Mouse (Mus musculus) hindbrain, embryonic 13.5 days (tissue): ENCODE measurements around the gene Sec24c. TPM values are rescaled to one million over a fixed set of nuclear protein-coding genes. Genes with fewer than 3 reads are reported as not detected.

Source experiments
- ATAC-seq: fragments of 200-750 bp; cut with Nextera tagmentation; 2 replicates; pipeline ENCODE4 v1.8.0; 2017; ENCODE audit warnings: moderate TSS enrichment; ENCODE audit not compliant: low FRiP score
- H3K27ac ChIP-seq: fragments of 300-500 bp; sonication (generic); 2 replicates; pipeline ENCODE4 v1.5.1; 2015; ENCODE audit warnings: inconsistent platforms, mild to moderate bottlenecking, moderate library complexity
- H3K27me3 ChIP-seq: fragments of 300-500 bp; sonication (generic); 2 replicates; pipeline ENCODE4 v1.6.1; 2015; ENCODE audit warnings: mild to moderate bottlenecking, inconsistent platforms
- H3K36me3 ChIP-seq: fragments of 300-500 bp; sonication (generic); 2 replicates; pipeline ENCODE4 v1.6.1; 2015; ENCODE audit warnings: mild to moderate bottlenecking, inconsistent platforms
- H3K4me1 ChIP-seq: fragments of 300-500 bp; sonication (generic); replicated peaks from 2 replicates; pipeline ENCODE4 v1.6.1; 2015; ENCODE audit warnings: inconsistent platforms
- H3K4me2 ChIP-seq: fragments of 300-500 bp; sonication (generic); 2 replicates; pipeline ENCODE4 v1.6.1; 2015; ENCODE audit warnings: inconsistent platforms, mild to moderate bottlenecking, moderate library complexity
- H3K4me3 ChIP-seq: fragments of 300-500 bp; sonication (generic); 2 replicates; pipeline ENCODE4 v1.5.1; 2015; ENCODE audit warnings: mild to moderate bottlenecking, inconsistent platforms
- H3K9ac ChIP-seq: fragments of 300-500 bp; sonication (generic); 2 replicates; pipeline ENCODE4 v1.6.1; 2015; ENCODE audit warnings: mild to moderate bottlenecking, inconsistent platforms
- H3K9me3 ChIP-seq: fragments of 300-500 bp; sonication (generic); 2 replicates; pipeline ENCODE4 v1.6.1; 2016; ENCODE audit warnings: inconsistent platforms
- WGBS: fragments of 180-500 bp; shearing (Covaris S2); methylation state at CpG from one replicate; pipeline ENCODE4 v1.1.7; 2015; 5-methylcytosine and 5-hydroxymethylcytosine counted together
- polyA plus RNA-seq: library from polyadenylated mRNA; unstranded; fragments of >200 nt; fragmentation: Nextera tagmentation; extraction: Ambion mirVana; gene quantifications from 2 replicates; pipeline ENCODE4 v1.2.1, GENCODE M21; 2015

Gene Sec24c
- polyA plus RNA-seq, 1 experiment from 2014 or later: 89.8 TPM

DNA sequence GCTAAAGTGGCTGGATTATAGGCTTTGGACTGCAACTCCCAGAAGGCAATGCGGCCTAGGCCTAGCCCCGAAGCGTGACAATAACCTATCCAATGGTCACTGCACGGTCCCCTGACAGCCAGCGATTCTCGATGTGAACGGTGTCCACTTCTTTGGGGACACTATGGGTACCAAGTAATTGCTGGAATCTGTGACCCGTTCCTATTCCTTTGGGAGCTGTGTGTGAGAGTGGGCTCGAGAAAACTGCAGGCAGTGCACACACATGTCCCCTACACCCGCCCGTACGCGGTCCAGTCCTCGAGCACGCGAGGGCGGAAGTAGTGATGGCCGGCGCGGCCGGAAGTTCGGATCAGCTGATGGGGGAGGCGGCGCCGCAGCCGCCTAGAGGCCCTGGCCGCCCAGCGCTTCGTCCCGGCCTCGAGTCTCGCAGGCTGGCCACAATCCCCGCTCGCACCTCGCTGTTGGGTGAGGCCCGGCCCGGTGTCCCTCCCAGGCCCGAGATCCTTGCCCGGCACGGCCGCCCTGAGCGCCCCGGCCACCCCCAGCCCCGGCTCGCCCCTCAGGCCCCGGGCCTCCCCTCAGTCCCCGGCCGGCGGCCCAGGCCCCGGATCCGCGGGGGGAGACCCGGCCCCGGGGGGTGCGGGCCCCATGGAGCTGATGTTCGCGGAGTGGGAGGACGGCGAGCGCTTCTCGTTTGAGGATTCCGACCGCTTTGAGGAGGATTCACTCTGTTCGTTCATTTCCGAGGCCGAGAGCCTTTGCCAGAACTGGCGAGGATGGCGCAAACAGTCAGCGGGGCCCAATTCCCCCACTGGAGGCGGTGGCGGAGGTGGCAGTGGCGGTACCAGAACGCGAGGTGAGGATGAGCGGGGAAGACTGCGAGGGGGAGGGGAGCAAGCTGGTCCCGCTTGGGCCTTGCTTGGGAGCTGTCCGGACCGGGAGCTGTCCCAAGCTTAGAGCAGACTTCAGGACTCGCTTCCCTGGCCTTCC lies 33.4 kb downstream of the Sec24c start, which contains the start of gene Zswim8:
Zswim8 (plus strand) TSS at position 352 of the 990 bp plus-strand sequence.
- Histone ChIP-seq H3K36me3 (peaks cover 39% of the 10 kb centered on the region), H3K27me3 (no peaks in the 10 kb centered on the region), H3K9ac (peak within 1 kb of the TSS; percentile 95), H3K4me3 (peak within 1 kb of the TSS; percentile 93), H3K4me1 (peaks cover 36% of the 10 kb centered on the region), H3K9me3 (no peaks in the 10 kb centered on the region), H3K4me2 (peak within 1 kb of the TSS; percentile 88), H3K27ac (peak within 1 kb of the TSS; percentile 94)
- WGBS: under 1% methylated on average over 78 of the region's 80 CpGs
- ATAC-seq: peak; percentile 95

DNA sequence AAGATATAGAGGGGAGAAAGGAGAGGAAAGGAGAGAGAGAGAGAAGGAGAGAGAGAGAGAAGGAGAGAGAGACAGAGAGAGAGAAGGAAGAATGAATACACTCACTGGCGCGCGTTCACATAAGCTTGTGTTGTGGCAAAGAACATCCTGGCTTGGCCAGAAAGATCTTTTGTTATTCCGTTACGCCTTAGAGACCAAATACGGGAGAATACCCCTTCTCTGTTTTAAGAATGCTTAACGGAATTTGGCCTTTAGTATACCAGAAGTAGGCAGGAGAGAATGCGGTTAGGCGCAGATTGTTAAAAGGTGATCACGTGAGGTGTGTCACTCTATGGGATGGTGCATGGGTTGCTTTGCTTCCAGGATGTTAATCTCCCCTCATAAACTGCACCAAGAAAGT lies 34.1 kb downstream of the Sec24c start:
- H3K27ac ChIP-seq: peak overlapping the region; percentile 94
- H3K27me3 ChIP-seq: no peaks in the 10 kb centered on the region
- peak overlapping the region; percentile 95 for H3K9ac ChIP-seq
- H3K9me3 ChIP-seq: no peaks in the 10 kb centered on the region
- 8% methylated on average over 10 of the region's 10 CpGs for WGBS
- peaks cover 36% of the 10 kb centered on the region for H3K4me1 ChIP-seq
- no peak for ATAC-seq
- H3K36me3 ChIP-seq: peaks cover 47% of the 10 kb centered on the region
- peak overlapping the region; percentile 88 for H3K4me2 ChIP-seq
- peak overlapping the region; percentile 93 for H3K4me3 ChIP-seq

DNA sequence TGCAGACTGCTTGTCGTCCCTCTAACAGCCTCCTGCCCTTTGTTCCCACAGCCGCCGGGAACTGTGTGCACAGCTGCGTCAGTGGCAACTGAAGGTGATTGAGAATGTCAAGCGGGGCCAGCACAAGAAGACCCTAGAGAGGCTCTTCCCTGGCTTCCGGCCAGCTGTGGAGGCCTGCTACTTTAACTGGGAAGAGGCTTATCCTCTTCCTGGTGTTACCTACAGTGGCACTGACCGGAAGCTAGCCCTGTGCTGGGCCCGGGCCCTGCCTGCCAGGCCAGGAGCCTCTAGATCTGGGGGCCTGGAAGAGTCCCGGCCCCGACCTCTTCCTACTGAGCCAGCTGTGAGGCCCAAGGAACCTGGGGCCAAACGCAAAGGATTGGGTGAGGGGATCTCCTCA lies 39.7 kb downstream of the Sec24c start:
- Histone ChIP-seq H3K27me3 (no peaks in the 10 kb centered on the region), H3K9ac (no peak overlapping the region), H3K9me3 (no peaks in the 10 kb centered on the region), H3K4me3 (no peak overlapping the region), H3K4me2 (no peak overlapping the region), H3K4me1 (peaks cover 14% of the 10 kb centered on the region), H3K27ac (no peak overlapping the region), H3K36me3 (peaks cover 88% of the 10 kb centered on the region)
- no peak; the same call in 1 of the 2 replicates for ATAC-seq
- 78% methylated on average over 11 of the region's 11 CpGs for WGBS

DNA sequence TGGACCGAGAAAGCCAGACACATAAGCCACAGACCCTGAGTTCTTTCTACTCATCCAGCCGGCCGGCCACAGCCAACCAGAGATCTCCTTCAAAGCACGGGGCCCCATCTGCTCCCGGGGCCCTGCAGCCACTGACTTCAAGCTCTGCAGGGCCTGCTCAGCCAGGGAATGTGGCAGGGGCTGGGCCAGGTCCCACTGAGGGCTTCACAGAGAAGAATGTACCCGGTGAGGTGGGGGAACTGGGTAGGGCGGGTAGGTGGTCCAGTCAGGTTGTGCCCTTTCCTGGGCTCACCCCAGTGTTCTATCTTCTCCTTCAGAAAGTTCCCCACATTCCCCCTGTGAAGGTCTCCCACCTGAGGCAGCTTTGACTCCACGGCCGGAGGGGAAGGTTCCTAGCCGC lies 44.3 kb downstream of the Sec24c start:
- H3K27ac ChIP-seq: no peak overlapping the region
- H3K4me3 ChIP-seq: no peak overlapping the region
- no peaks in the 10 kb centered on the region for H3K4me1 ChIP-seq
- H3K9ac ChIP-seq: no peak overlapping the region
- H3K36me3 ChIP-seq: peaks cover 100% of the 10 kb centered on the region
- H3K27me3 ChIP-seq: no peaks in the 10 kb centered on the region
- no peak overlapping the region for H3K4me2 ChIP-seq
- no peak for ATAC-seq
- WGBS: 90% methylated on average over 10 of the region's 10 CpGs
- H3K9me3 ChIP-seq: no peaks in the 10 kb centered on the region

DNA sequence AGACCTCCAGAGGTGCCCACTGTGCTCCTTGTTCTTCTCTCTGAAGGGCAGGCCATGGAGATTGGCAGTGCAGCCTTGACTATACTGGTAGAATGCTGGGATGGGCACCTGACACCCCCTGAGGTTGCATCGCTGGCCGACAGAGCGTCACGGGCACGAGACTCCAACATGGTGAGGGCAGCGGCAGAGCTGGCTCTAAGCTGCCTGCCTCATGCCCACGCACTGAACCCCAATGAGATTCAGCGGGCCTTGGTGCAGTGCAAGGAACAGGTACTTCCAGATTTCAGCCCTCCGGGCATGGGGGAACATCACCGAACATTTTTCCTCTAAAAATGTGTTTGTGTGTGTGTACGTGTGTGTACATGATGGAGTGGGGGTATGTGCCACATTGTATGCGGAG lies 45.7 kb downstream of the Sec24c start:
- 95% methylated on average over 12 of the region's 12 CpGs for WGBS
- H3K9ac ChIP-seq: no peak overlapping the region
- H3K27me3 ChIP-seq: no peaks in the 10 kb centered on the region
- peaks cover 98% of the 10 kb centered on the region for H3K36me3 ChIP-seq
- H3K9me3 ChIP-seq: no peaks in the 10 kb centered on the region
- no peak for ATAC-seq
- no peak overlapping the region for H3K4me3 ChIP-seq
- no peak overlapping the region for H3K27ac ChIP-seq
- no peaks in the 10 kb centered on the region for H3K4me1 ChIP-seq
- H3K4me2 ChIP-seq: no peak overlapping the region

DNA sequence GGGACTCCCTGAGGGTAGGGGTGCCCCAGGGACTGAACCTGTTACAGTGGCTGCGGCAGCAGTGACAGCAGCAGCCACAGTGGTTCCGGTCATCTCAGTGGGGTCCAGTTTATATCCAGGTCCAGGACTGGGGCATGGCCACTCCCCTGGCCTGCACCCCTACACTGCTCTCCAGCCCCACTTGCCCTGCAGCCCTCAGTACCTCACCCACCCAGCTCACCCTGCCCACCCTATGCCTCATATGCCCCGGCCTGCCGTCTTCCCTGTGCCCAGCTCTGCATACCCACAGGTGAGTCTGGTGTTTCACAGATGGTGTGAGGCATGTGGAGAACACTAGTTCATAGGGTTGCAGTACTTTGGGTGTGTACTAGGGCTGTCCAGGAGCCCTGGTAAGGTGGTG lies 47.3 kb downstream of the Sec24c start:
- Histone ChIP-seq H3K9ac (no peak overlapping the region), H3K9me3 (no peaks in the 10 kb centered on the region), H3K27ac (no peak overlapping the region), H3K27me3 (no peaks in the 10 kb centered on the region), H3K4me1 (no peaks in the 10 kb centered on the region), H3K4me3 (no peak overlapping the region), H3K4me2 (no peak overlapping the region), H3K36me3 (peaks cover 98% of the 10 kb centered on the region)
- no peak for ATAC-seq
- WGBS: 87% methylated on average over 3 of the region's 4 CpGs

DNA sequence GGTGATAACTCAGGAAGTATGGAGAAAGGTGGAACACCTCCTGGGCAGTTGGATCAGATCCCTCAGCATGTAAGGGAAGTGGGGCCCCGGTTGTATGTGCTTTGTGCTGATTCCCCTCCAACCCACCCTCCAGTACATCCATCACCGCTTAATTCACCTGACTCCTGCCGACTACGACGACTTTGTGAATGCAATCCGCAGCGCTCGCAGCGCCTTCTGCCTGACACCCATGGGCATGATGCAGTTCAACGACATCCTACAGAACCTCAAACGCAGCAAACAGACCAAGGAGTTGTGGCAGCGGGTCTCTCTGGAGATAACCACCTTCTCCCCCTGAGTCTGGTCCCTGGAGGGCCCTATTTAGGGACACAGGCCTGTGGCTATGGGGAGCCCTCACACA lies 48.9 kb downstream of the Sec24c start:
- no peaks in the 10 kb centered on the region for H3K9me3 ChIP-seq
- H3K4me2 ChIP-seq: no peak overlapping the region
- WGBS: 89% methylated on average over 12 of the region's 12 CpGs
- H3K9ac ChIP-seq: no peak overlapping the region
- H3K4me3 ChIP-seq: no peak overlapping the region
- ATAC-seq: no peak
- peaks cover 96% of the 10 kb centered on the region for H3K36me3 ChIP-seq
- no peaks in the 10 kb centered on the region for H3K4me1 ChIP-seq
- H3K27ac ChIP-seq: no peak overlapping the region
- no peaks in the 10 kb centered on the region for H3K27me3 ChIP-seq

DNA sequence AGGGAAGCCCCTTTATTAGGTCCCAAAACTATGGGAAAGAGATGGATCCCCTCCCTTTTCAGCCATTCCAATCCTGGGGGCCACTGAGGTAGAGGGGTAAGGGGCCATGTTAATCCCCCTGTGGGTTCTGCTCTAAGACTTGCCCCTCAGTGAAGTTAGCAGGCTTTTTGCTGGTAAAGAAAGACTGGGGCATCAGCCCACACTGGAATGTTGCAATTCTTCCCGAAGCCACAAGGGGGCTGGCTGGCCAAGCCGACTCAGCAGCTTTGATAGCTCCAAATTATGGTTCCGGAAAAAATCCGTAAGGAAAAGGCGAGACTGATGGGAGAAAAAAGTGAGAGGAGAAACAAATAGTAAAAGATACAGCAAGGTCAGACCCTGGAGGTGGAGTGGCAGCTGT lies 49.9 kb downstream of the Sec24c start:
- Histone ChIP-seq H3K36me3 (peaks cover 96% of the 10 kb centered on the region), H3K4me3 (no peak overlapping the region), H3K9me3 (no peaks in the 10 kb centered on the region), H3K27me3 (no peaks in the 10 kb centered on the region), H3K4me1 (no peaks in the 10 kb centered on the region), H3K4me2 (no peak overlapping the region), H3K27ac (no peak overlapping the region), H3K9ac (no peak overlapping the region)
- 41% methylated on average over 5 of the region's 5 CpGs for WGBS
- 0 out of 2 replicates have a peak, but pooled peaks have one; percentile 14 for ATAC-seq

DNA sequence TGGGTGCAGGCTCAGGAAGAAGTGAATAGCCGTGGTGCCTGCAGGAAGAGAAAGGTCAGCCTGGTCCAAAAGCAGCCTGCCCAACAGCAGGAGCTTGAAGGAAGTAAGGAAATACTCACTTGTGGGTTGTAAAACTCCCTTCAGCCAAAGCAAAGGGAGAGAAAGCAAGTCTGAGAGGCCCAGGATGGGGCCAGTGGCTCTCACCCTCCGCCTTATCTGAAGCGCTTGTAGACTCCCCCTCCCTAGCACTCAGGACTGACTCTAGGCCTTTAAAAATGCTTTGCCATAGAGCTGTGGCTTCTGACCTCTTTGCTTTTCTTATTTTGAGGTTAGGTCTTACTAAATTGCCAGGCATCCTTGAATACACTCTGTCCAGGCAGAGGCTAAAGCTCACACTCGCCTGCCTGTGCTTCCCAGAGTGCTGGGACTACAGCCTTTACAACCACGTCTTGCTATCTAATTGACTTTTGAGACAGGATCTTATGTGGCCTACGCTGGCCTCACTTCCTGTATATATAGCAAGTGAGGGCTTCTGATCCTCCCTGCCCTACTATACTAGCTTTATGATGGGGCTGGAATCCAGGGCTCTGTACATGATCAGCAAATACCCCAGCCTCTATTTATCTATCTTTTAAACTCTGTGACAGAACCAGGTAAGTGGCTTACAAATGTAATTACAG lies 51.7 kb downstream of the Sec24c start:
- Histone ChIP-seq H3K9me3 (no peaks in the 10 kb centered on the region), H3K36me3 (peaks cover 96% of the 10 kb centered on the region), H3K4me2 (no peak overlapping the region), H3K27ac (no peak overlapping the region), H3K9ac (no peak overlapping the region), H3K4me1 (no peaks in the 10 kb centered on the region), H3K27me3 (no peaks in the 10 kb centered on the region), H3K4me3 (no peak overlapping the region)
- WGBS: 88% methylated on average over 6 of the region's 6 CpGs
- ATAC-seq: no peak

DNA sequence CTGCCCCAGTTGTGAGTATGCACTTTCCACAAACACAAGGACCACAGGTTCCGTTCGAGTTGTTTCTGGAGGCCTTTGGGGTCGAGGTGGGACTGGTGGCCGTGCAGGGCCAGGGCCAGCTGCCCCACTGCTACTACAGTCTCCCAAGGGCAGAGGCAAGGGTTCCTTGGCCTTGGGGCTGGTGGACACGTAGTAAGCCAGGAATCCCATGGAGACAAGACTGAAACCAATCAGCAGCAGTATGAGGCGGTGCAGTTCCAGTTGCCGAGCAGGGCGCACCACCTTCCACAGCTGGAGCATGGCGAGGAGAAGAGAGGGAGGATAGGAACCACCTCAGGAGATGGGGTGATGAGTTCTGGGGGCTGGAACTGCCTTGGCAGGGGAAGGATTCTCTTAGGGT lies 55.8 kb downstream of the Sec24c start:
- Histone ChIP-seq H3K4me3 (no peak overlapping the region), H3K27me3 (no peaks in the 10 kb centered on the region), H3K9me3 (no peaks in the 10 kb centered on the region), H3K27ac (no peak overlapping the region), H3K36me3 (peaks cover 62% of the 10 kb centered on the region), H3K4me1 (peaks cover 15% of the 10 kb centered on the region), H3K4me2 (no peak overlapping the region), H3K9ac (no peak overlapping the region)
- WGBS: 94% methylated on average over 9 of the region's 9 CpGs
- ATAC-seq: no peak

DNA sequence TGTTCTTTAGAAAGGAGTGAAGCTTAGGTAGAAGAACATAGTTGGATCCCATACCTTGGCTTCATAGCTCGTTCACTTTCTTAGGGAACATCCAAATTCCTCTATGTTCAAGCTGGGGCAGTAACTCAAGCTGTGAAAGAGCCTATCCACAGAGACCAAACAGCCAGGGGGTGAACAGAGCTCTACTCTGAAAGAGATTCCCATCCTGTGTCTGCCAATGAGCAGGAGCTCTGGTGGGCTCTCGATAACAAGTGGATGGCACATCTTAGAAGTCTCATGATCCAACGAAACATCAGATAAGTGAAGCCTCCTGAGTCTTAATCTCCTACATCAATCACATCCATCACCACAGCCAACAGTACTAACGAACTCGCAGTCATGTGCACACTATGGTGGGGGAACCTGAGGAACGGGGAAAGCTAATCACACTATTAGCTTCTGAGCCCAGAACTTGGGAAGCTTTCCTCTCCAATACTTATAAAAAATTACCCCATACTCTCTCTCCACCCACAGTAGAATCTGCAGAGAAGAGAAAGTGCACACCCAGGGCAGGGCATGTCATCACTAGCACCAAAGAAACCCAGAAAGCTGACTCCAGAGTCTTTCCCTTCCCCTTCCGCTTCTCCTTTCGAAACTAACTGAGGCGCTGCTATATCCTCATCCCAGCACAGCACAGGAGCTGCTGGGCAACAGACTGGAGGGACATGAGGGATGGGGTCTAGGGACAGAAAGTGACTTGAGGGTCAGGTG lies 56.9 kb downstream of the Sec24c start:
- Histone ChIP-seq H3K9ac (no peak overlapping the region), H3K36me3 (peaks cover 58% of the 10 kb centered on the region), H3K9me3 (no peaks in the 10 kb centered on the region), H3K4me3 (no peak overlapping the region), H3K27ac (no peak overlapping the region), H3K4me1 (peaks cover 21% of the 10 kb centered on the region), H3K27me3 (no peaks in the 10 kb centered on the region), H3K4me2 (no peak overlapping the region)
- ATAC-seq: no peak
- WGBS: 93% methylated on average over 9 of the region's 9 CpGs
